Mouse (Mus musculus) ovary, postnatal 10 days (tissue): ENCODE data around the gene Prdx3.
"Not testable (repeated sequence)": the region's sequence is repeated elsewhere in the genome, so short reads cannot be mapped to it uniquely, and the experiment has no call there.

ENCODE experiments used
- DNase-seq: peaks from one replicate; pipeline ENCODE4 v3.0.0; 2022; ENCODE audit warnings: low spot score

The Prdx3 gene

DNA sequence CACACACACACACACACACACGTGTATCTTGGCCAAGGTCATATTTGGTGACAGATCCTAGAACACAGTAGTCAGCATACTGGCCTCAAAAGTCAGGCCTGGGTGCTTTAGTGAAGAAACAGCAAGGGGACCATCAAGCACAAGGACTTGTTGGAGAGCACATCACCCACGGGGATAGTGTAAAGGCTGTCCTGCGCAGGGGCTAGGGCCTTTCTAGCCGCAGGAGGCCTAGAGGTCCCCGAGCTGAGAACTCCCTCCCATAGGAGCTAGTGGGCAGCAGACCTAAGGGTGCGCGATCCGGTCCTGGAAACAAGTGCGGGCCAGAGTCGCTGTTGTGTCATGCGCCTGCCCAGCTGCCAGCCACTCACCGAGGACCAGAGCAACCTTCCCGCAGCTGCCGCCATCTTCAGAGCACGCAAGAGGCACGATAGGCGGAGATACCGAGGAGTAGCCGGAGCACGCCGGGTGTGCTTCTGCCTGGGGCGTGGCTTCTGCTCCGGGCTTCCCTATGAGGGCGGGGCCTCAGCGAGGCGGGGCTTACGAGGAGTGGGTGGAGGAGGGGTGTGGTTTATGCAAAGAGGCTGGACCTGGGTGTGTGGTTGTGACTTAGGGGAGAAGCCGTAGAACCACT is at the start of gene Prdx3:
Prdx3 (minus strand) TSS at position 493 of the 631 bp plus-strand sequence.
- DNase-seq: peak; percentile 78

DNA sequence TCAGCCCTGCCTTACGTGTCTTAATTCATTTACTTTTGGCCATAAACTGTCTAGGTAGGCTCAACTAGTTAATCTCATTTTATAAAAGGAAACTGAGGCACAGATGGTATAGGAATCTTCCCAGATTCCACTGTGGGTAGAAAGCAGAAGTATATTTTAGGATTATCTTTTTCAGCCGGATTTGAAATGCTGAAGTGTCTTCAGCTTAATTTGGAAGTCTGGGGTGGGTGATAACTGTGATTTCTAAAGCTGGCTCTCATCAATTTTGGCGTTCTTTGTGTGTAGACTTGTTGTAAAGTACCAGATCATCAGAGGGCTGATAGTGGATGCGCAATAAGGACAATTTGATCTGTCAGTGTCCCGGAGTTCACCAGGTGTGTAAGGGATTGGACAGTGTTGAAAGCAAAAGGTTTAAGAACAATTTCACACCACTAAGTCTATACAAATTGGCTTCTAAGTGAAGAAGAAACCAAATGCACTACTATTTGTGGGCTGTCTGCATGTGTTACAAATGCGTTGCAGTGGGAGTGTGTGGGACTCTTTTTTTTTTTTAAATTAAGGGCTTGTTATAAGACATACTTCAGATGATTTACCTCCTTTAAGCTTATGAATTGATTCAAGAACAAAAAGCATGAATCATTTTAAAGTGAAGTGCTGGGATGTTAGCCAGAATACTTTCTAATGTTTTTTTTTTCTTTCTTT is 42.7 kb upstream of the Prdx3 start:
- no peak for DNase-seq

DNA sequence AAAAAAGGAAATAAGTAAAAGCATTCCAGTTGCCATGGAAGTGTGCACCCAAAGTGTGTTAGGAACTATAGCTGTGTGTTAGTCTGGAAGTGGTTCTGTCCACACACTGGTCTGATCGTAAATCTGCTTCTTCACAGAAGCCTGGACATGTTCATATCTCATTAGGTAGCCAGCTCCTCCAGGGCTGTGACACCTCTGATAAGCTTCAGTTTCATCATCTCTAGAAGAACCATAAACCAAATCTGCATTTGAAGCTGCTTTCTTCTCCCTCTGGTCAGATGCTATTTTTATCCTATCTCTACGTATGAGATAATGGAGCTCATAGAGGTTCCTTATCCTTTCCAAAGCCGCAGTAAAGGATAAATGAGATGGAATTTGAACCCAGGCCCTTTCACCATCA is 41.5 kb upstream of the Prdx3 start:
- DNase-seq: no peak

DNA sequence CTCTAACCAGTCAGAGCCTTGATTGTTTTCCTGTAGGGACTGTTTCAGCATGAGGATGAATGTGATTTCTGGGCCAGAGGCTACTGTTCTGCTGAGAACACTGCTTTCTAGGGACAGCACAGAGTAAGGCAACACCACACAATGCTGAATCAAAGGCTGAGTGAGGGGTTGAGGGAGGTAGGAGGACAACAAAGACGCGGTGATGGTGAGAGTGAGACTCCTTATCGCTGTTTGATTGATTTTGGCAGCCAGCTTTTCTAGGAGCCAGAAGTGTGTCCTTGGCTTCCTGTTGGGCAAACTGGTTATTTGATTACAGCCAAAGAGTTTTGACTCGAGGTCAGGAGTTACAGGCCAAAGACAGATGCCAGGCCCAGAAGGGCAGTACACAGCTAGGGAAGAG is 40.9 kb upstream of the Prdx3 start:
- no peak for DNase-seq

DNA sequence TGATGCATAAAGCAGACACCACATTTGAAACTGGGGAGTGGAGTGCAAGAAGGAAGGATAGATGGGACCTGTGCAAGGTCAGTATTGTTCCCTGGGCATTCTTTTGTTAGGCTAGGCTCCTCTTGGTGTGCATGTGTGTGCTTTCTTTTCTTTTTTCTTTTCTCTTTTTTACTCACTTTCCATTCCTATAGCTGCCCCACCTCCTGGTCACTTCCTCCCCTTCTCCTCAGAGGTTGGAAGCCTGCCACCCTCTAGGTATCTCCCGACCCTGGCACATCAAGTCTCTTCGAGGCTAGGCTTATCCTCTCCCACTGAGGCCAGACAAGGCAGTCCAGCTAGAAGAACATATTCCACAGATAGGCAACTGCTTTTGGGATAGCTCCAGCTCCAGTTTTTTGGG is 37.3 kb upstream of the Prdx3 start:
- no peak for DNase-seq

DNA sequence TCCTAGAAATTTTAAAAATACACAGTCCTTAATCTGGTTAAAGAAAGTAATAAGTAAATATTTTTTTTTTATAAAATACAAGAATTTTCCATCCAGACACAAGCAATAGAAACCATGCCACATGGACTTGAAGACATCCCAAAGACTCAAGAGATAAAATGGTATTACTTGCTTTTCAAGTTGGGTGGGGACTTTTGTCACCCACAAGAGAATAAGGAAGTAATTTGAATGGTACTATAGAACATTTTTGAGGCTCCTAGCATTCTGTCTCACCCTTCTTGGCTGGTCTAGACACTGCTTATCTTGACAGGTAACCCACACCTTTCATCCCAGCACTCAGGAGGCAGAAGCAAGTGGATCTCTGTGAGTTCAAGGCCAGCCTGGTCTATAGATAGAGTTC is 35.9 kb upstream of the Prdx3 start:
- no peak for DNase-seq

DNA sequence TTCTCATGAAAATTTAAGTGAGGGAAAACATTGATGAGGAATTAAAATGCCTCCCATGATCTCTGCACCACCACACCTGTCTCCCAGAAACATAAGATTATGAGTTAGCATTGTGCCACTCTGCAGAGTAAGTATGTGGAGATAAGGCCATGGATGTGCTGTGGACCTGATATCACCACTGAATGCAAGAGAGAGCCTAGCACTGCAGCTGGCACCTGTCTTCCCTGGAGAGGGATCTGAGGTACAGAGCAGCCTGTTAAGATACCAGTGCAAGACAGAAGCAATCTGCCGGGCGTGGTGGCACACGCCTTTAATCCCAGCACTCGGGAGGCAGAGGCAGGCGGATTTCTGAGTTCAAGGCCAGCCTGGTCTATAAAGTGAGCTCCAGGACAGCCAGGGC is 31.1 kb upstream of the Prdx3 start:
- no peak for DNase-seq

DNA sequence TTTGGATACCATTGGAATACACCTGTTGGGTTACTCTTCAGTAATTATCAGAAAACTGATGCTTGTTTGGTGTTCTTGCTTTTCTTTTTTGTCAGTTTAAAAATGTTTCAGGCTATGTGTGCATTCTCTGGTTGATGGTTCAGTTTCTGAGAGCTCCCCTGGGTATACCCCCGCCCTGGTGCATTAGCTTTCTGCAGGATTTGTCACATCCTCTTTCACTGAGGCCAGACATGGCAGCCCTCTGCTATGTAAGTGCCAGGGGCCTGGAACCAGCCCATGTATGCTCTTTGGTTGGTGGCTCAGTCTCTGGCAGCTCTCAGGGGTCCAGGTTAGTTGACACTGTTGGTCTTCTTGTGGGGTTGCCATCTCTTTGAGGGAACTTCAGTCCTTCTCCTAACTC is 29.6 kb upstream of the Prdx3 start:
- DNase-seq: no peak

DNA sequence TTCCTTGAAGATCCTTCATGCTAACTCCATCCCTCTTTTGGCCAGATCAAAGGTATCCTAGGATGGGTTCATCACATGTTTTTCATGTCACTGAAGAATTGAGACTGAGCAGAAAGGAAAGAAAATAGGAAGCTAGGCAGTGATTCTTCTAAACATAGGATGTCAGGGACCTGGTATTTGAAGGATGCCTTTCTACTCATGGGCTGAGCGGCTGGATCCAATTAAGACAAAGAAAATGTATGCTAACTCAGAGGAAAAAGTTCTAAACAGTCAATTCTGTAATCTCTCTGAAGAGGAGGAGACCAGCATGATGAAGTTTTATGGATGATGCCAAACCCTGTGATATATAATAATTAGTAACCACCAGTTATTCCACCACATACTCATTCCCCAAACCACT is 28.8 kb upstream of the Prdx3 start:
- no peak for DNase-seq

DNA sequence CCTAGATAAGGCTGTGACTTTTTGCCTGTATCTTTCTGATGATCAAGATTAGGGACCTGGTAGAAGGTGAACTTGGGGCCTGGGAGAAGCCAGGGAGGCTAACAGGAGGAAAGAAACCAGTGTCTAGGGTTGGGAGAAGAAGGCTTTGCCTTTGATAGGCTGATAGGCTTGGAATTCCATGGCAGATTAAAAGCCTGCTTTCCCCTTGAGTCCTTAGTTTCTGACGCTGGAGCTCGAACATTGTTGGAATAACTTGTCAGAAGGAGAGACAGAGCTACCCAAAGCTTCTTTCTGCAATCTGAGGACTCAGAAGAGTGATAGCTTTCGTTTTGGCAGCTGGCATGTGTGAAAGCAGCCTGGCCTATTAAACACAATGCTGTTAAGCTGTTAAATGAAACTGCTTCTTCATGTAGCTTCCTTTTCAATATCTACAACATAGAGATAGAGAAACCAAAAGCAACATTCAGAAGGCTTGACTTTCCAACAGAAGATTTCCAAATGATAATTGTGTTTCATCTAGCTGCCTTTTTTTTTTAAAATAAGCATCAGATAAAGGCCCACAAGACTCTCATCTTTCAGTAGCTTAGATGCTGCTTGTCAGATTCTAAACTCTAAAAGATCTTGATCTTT is 21.0 kb upstream of the Prdx3 start:
- DNase-seq: no peak

DNA sequence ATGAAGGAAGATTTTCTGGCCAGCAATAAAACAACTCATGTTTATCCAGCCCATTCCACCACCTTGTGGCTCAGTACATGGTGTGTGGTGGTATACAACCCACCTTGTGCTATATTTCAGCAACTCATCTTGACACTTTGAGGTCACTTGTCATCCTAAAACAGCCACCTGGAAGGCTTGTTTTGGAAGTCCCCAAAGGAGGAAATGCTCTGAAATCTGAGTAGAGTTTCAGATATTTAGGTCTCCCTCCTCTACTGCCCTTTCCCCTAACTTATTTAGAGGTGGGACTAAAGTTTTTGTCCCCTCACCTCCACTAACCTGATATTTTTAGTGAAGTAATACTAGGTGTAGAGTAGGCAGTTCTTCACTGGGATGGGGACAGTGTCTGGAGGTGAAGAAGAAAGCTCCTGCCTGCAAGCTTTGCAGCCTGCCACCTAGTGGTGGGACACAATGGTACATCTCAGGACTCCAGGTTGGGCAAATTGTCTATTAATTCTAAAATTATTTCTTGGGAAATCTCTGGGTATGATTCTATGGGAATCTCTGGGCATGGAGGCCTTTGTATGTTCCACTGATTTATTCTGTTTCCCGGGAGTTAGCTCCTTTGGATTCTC is 17.7 kb upstream of the Prdx3 start:
- no peak for DNase-seq

DNA sequence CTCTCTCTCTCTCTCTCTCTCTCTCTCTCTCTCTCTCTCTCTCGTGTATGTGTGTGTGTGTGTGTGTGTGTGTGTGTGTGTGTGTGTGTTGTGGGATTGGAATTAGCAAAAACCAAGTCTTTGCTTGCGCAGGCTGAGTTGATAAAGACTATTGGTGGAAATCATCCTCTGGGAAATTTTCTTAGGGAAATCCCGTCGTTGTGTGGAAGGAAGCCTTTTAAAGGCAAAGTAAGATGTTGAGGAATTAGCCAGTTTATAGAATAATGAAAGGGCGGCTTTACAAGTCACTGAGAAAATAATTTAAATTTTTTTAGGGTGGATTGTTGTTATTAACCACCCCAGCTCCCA is 16.7 kb upstream of the Prdx3 start:
- DNase-seq: no peak

DNA sequence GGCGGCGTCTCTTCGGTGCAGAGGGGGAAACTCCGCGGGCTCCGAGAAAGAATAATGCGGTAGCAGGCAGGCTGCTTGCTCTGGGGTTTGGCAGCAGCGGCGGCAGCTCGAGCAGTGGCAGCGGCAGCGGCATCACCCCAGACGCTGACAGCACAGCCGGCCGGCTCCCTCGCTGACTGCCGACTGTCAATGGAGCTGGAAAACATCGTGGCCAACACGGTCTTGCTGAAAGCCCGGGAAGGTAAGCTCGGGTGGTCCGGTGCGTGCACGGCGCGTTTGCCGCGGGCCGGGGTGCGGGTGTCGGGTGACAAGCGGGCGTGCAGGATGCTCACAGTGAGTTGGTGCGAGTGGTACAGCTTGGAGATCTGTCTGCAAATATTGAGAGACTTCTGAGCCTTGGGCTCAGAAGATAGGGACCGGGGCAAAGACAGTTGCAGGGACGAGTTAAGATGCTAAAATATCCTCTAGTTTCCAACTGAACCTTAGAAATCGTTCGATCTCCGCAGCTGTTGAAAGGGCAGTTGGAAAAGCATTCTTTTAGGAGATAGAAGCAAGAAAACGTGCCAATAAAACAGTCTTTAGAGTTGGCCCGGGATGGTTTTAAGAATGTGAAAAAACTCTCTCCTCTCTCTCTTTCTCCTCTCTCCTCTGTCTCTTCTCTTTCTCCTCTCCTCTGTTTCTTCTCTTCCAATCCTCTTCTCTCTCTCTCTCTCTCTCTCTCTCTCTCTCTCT is 16.2 kb upstream of the Prdx3 start:
- peak; percentile 27 for DNase-seq

DNA sequence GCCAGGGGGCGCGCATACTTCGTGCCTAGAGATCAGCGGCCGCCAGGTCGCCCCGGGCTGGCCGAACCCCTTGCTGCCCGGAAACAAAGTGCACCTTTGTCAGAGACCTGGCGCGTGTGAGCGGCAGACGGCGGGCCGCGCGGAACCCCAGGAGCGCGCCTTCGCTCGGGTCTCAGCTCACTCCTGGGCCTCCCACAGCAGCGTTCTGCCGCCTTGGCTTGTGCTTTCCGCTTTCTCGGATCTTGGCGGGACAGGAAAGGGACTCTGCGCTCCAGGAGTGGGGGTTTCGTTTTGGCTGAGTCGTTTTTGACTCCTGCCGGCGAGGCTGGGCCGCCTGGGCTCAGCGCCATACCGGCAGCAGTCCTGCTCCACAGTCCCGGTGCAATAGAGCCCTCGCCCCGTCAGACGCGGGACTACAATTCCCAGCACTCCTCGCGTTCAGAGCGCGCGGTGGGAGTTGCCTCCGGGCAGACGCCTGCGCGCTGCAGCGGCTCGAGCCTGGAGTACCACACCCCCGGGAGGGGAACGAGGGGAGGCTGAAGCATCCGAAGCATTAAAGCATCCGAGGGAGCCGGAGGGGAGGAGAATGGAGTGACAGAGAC is 15.5 kb upstream of the Prdx3 start, which contains the start of gene Grk5:
Grk5 (plus strand) TSS at position 36 of the 602 bp plus-strand sequence.
- DNase-seq: peak; percentile 91

DNA sequence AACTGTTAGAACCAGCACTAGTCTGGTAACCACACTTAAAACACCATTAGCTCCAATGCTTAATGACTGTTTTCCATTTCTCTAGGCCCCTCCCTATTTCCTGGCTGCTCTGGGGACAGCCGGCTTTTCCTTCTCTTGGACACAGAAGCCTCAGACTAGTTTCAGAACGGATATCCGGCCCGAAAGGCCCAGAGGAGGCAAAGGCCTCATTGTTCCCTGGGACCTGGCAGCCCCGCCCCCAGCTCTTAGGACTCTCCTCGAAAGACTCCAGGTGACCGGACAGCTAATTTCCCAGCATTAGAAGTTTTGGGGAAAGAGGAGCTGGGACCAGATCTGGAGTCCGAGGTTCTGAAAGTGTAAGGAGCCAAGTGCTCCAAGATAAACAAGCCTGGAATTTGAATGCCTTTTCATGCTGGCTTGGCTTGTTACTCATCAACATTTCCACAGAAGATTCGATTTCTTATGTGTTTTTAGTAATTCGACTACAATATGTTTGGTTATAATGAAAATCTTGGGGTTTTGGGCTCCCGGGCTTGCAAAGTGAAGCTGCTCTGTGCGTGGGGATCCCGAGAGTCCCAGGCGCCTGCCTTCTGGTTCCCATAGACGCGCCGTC is 14.9 kb upstream of the Prdx3 start:
- DNase-seq: peak; percentile 17

DNA sequence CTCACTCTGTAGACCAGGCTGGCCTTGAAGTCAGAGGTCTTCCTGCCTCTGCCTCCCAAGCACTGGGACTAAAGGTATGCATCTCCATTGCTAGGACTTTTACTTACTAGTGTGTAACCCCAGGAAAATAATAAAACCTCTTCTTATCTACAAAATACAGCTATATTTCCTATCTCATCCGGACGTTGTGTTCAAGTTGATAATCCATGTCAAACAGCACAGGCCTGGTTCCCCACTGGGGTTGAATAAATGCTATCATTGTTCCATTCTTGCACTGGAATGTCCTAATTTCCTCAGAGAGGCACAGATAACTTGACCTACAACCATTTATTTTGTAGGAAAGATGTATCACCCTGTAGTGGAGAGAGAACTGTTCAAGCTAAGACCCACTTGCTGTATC is 13.3 kb upstream of the Prdx3 start:
- no peak for DNase-seq

DNA sequence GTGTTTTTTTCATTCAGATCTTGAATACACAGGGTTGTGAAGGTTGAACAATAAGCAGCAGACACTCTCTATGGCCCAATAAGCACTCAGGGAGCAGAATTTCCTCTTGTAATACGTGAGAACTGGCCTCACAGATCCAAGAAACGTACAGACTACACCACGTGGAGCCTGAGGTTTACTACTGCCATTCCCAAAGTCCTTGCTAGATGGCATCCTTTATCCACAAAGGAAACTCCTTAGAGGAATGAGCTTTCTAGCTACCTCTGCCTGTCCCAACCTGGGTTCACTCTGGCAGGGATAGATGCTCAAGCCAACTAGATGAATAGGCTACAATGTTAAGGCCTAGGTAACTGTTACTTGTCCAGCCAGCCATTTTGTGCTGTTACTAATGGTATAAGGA is 8.8 kb upstream of the Prdx3 start:
- no peak for DNase-seq

DNA sequence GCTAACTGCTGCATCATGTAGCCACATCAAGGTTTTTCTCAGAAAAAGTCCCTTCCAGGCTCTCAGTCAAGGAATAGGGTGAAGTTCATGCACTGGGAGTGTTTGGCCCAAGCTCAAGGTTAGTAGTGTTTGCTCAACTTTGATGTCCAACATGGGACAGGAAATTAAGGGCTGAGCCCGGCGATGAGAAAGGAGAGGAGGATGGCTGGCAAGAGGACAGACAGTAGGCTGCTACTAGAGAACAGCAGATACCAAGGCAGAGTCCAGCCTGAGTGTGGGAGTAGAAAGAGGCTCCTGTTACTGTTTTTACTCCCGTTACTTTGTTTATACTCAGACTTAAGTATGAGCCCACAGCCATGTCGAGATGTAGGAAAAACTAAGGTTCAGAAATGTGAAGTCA is 855 bp downstream of the Prdx3 start:
- DNase-seq: no peak

DNA sequence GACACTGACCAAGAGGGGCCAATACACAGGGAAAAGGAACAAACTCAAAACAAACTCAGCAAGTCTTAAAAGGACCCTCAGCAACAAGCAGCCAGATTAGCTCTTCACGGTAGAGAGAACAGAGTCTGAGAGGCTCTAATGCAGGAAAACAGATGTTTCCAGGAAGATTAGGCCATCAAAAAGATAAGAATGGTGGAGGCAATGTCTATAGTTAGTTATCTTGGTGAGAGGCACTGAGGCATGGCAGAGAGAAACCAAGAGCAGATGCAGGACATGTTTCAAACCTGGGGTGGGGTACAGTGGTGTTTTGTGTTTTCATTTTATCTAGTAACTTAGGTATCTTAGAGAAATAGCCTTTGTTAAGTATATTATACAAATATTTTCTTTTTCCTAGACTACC is 2.1 kb downstream of the Prdx3 start:
- no peak for DNase-seq

DNA sequence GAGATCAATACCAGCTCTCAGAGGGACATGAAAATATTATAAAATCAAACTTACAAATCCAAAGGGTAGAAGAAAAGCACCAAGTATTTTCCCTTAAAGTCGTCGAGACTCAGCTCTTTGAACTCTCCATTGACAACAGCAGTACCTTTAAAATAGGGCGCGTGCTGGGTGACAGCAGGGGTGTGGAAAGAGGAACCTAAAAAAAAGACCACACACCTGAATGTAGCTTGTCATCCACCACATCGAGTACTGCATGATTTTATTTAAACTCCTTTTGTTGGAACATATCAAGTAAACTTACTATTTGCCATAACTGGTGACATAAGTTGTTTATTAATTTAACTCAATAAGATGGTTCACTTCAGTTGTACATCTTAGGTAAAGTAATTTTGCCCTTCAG is 3.0 kb downstream of the Prdx3 start:
- no peak for DNase-seq

DNA sequence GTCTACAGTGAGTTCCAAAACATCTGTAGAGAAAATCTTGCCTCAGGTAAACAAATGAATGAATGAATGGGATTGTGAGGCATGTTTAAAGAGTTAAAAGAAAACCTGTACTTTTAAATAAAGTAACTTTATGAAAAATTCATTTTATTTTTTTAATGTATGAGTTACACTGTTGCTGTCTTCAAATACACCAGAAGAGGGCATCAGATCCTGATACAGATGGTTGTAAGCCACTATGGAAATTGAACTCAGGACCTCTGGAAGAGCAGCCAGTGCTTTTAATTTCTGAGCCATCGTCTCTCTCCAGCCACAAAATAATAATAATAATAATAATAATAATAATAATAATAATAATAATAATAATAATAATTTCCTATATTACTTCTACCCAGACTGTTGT is 3.9 kb downstream of the Prdx3 start:
- no peak for DNase-seq

DNA sequence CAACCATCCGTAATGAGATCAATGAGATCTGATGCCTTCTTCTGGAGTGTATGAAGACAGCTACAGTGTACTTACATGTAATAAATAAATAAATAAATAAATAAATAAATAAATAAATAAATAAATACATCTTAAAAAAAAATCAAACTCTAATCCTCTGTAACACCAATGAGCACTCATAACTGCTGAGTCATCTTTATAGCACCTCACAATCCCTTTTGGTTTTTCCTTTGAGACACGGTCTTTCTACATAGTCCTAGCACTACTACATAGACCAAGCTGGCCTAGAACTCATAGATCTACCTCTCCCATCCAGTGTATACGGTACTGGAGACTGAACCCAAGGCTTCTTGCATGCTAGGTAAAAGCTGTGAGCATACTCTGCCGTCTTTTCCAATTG is 8.2 kb downstream of the Prdx3 start:
- not testable (repeated sequence) for DNase-seq
